Mouse (Mus musculus) limb, embryonic 13.5 days (tissue): Measurements from ENCODE around the gene Sept1. TPM values are rescaled to one million over a fixed set of nuclear protein-coding genes. Genes with fewer than 3 reads are reported as not detected.

Experiments
- ATAC-seq: fragments of 200-750 bp; cut with Nextera tagmentation; 2 replicates; pipeline ENCODE4 v1.8.0; 2017; ENCODE audit warnings: low read depth, moderate number of reproducible peaks, moderate TSS enrichment; ENCODE audit not compliant: low FRiP score
- H3K27ac ChIP-seq: fragments of 300-500 bp; sonication (generic); 2 replicates; pipeline ENCODE4 v1.5.1; 2015; ENCODE audit warnings: inconsistent platforms, mild to moderate bottlenecking, moderate library complexity
- H3K27me3 ChIP-seq: fragments of 300-500 bp; sonication (generic); 2 replicates; pipeline ENCODE4 v1.6.1; 2015; ENCODE audit warnings: mild to moderate bottlenecking, inconsistent platforms
- H3K36me3 ChIP-seq: fragments of 300-500 bp; sonication (generic); 2 replicates; pipeline ENCODE4 v1.6.1; 2015; ENCODE audit warnings: inconsistent platforms, mild to moderate bottlenecking, moderate library complexity
- H3K4me1 ChIP-seq: fragments of 300-500 bp; sonication (generic); 2 replicates; pipeline ENCODE4 v1.6.1; 2015; ENCODE audit warnings: inconsistent platforms
- H3K4me2 ChIP-seq: fragments of 300-500 bp; sonication (generic); replicated peaks from 2 replicates; pipeline ENCODE4 v1.6.1; 2015; ENCODE audit warnings: inconsistent platforms, mild to moderate bottlenecking, moderate library complexity
- H3K4me3 ChIP-seq: fragments of 300-500 bp; sonication (generic); 2 replicates; pipeline ENCODE4 v1.5.1; 2015; ENCODE audit warnings: moderate library complexity, mild to moderate bottlenecking, inconsistent platforms
- H3K9ac ChIP-seq: fragments of 300-500 bp; sonication (generic); 2 replicates; pipeline ENCODE4 v1.6.1; 2015; ENCODE audit warnings: mild to moderate bottlenecking, inconsistent platforms
- H3K9me3 ChIP-seq: fragments of 300-500 bp; sonication (generic); 2 replicates; pipeline ENCODE4 v1.6.1; 2016; ENCODE audit warnings: inconsistent platforms
- WGBS: fragments of 180-500 bp; shearing (Covaris S2); methylation state at CpG from one replicate; pipeline ENCODE4 v1.1.7; 2015; 5-methylcytosine and 5-hydroxymethylcytosine counted together
- polyA plus RNA-seq: library from polyadenylated mRNA; unstranded; fragments of >200 nt; fragmentation: Nextera tagmentation; extraction: Ambion mirVana; gene quantifications from 2 replicates; pipeline ENCODE4 v1.2.1, GENCODE M21; 2015

The Sept1 gene
- polyA plus RNA-seq, 1 experiment from 2014 or later: 23.5 TPM

- WGBS: 86% methylated on average over 11 of the region's 11 CpGs
- peaks cover 7% of the 10 kb centered on the region for H3K4me1 ChIP-seq
- H3K27me3 ChIP-seq: no peaks in the 10 kb centered on the region
- no peaks in the 10 kb centered on the region for H3K9me3 ChIP-seq
- H3K4me2 ChIP-seq: no peak overlapping the region
- ATAC-seq: no peak
- H3K9ac ChIP-seq: no peak overlapping the region
- H3K4me3 ChIP-seq: no peak overlapping the region
- H3K36me3 ChIP-seq: peaks cover 21% of the 10 kb centered on the region
- H3K27ac ChIP-seq: no peak overlapping the region
These were observed 7.6 kb downstream of the Sept1 start for GRCm38 (mm10) chr7:127225147-127225995.

GRCm38 (mm10) chr7:127224616-127225015, 8.3 kb downstream of the Sept1 start:
- no peak overlapping the region for H3K4me3 ChIP-seq
- no peaks in the 10 kb centered on the region for H3K9me3 ChIP-seq
- no peak overlapping the region for H3K27ac ChIP-seq
- no peak overlapping the region for H3K9ac ChIP-seq
- H3K4me2 ChIP-seq: no peak overlapping the region
- H3K27me3 ChIP-seq: no peaks in the 10 kb centered on the region
- H3K36me3 ChIP-seq: peaks cover 13% of the 10 kb centered on the region
- H3K4me1 ChIP-seq: no peaks in the 10 kb centered on the region
- WGBS: 90% methylated on average over 6 of the region's 6 CpGs
- no peak for ATAC-seq

GRCm38 (mm10) chr7:127223515-127224478, 9.1 kb downstream of the Sept1 start:
- ATAC-seq: no peak
- H3K4me3 ChIP-seq: no peak overlapping the region
- no peaks in the 10 kb centered on the region for H3K4me1 ChIP-seq
- peaks cover 5% of the 10 kb centered on the region; the same call in 1 of the 2 replicates for H3K36me3 ChIP-seq
- H3K9me3 ChIP-seq: no peaks in the 10 kb centered on the region
- 84% methylated on average over 6 of the region's 6 CpGs for WGBS
- no peak overlapping the region for H3K27ac ChIP-seq
- H3K9ac ChIP-seq: no peak overlapping the region
- H3K4me2 ChIP-seq: no peak overlapping the region
- H3K27me3 ChIP-seq: no peaks in the 10 kb centered on the region

GRCm38 (mm10) chr7:127223106-127223505, 9.8 kb downstream of the Sept1 start:
- Histone ChIP-seq H3K4me1 (no peaks in the 10 kb centered on the region), H3K9ac (no peak overlapping the region), H3K9me3 (no peaks in the 10 kb centered on the region), H3K36me3 (0 out of 2 replicates have a peak, but pooled peaks cover 4% of the 10 kb centered on the region), H3K4me3 (no peak overlapping the region), H3K4me2 (no peak overlapping the region), H3K27me3 (no peaks in the 10 kb centered on the region), H3K27ac (no peak overlapping the region)
- ATAC-seq: no peak
- WGBS: 97% methylated on average over 3 of the region's 3 CpGs

- Histone ChIP-seq H3K4me1 (0 out of 2 replicates have a peak, but pooled peaks cover 3% of the 10 kb centered on the region), H3K36me3 (0 out of 2 replicates have a peak, but pooled peaks cover under 1% of the 10 kb centered on the region), H3K27ac (no peak overlapping the region), H3K9ac (no peak overlapping the region), H3K27me3 (no peaks in the 10 kb centered on the region), H3K9me3 (no peaks in the 10 kb centered on the region), H3K4me2 (no peak overlapping the region), H3K4me3 (no peak overlapping the region)
- no peak for ATAC-seq
- 82% methylated on average over 6 of the region's 6 CpGs for WGBS
These were observed 12.5 kb downstream of the Sept1 start for GRCm38 (mm10) chr7:127220440-127220839.

GRCm38 (mm10) chr7:127218670-127219069, 14.3 kb downstream of the Sept1 start:
- no peak for ATAC-seq
- no peak overlapping the region for H3K4me3 ChIP-seq

GRCm38 (mm10) chr7:127217901-127218642, 14.9 kb downstream of the Sept1 start:
- Histone ChIP-seq H3K27ac (no peak overlapping the region), H3K9ac (no peak overlapping the region), H3K4me3 (no peak overlapping the region), H3K4me2 (no peak overlapping the region), H3K36me3 (no peaks in the 10 kb centered on the region), H3K4me1 (peaks cover 19% of the 10 kb centered on the region), H3K9me3 (no peaks in the 10 kb centered on the region), H3K27me3 (peaks cover 9% of the 10 kb centered on the region; the same call in 1 of the 2 replicates)
- no peak for ATAC-seq
- WGBS: 69% methylated on average over 10 of the region's 10 CpGs

More at GRCm38 (mm10) chr7:127218670-127219069, 14.3 kb downstream of the Sept1 start:
- Histone ChIP-seq H3K4me2 (no peak overlapping the region), H3K9ac (no peak overlapping the region), H3K27me3 (peaks cover 5% of the 10 kb centered on the region; the same call in 1 of the 2 replicates), H3K36me3 (no peaks in the 10 kb centered on the region), H3K27ac (no peak overlapping the region), H3K4me1 (peaks cover 19% of the 10 kb centered on the region), H3K9me3 (no peaks in the 10 kb centered on the region)
- 94% methylated on average over 4 of the region's 4 CpGs for WGBS

- H3K9ac ChIP-seq: no peak overlapping the region
- no peak for ATAC-seq
- no peak overlapping the region for H3K27ac ChIP-seq
- 85% methylated on average over 6 of the region's 6 CpGs for WGBS
- H3K4me2 ChIP-seq: no peak overlapping the region
- no peaks in the 10 kb centered on the region for H3K36me3 ChIP-seq
- H3K9me3 ChIP-seq: no peaks in the 10 kb centered on the region
- H3K4me1 ChIP-seq: peaks cover 19% of the 10 kb centered on the region
- peaks cover 9% of the 10 kb centered on the region; the same call in 1 of the 2 replicates for H3K27me3 ChIP-seq
- H3K4me3 ChIP-seq: no peak overlapping the region
These were observed 15.5 kb downstream of the Sept1 start for GRCm38 (mm10) chr7:127217475-127217874.

GRCm38 (mm10) chr7:127216307-127216706, 16.6 kb downstream of the Sept1 start:
- Histone ChIP-seq H3K4me2 (no peak overlapping the region), H3K9me3 (no peaks in the 10 kb centered on the region), H3K4me1 (peaks cover 19% of the 10 kb centered on the region), H3K4me3 (no peak overlapping the region), H3K27me3 (peaks cover 9% of the 10 kb centered on the region; the same call in 1 of the 2 replicates), H3K9ac (no peak overlapping the region), H3K36me3 (no peaks in the 10 kb centered on the region), H3K27ac (no peak overlapping the region)
- WGBS: 85% methylated on average over 5 of the region's 5 CpGs
- no peak for ATAC-seq

- ATAC-seq: no peak
- Histone ChIP-seq H3K4me3 (peak overlapping the region; percentile 42), H3K9ac (peak overlapping the region; percentile 67), H3K27ac (peak overlapping the region; percentile 28; the same call in 1 of the 2 replicates), H3K9me3 (no peaks in the 10 kb centered on the region), H3K36me3 (no peaks in the 10 kb centered on the region), H3K27me3 (peaks cover 9% of the 10 kb centered on the region; the same call in 1 of the 2 replicates), H3K4me2 (peak overlapping the region; percentile 70), H3K4me1 (peaks cover 19% of the 10 kb centered on the region)
- 23% methylated on average over 33 of the region's 33 CpGs for WGBS
These were observed 17.7 kb downstream of the Sept1 start for GRCm38 (mm10) chr7:127214981-127215871.
